Mouse (Mus musculus) limb, embryonic 11.5 days (tissue): ENCODE measurements around the gene Olfr1245. TPM values are rescaled to one million over a fixed set of nuclear protein-coding genes. Genes with fewer than 3 reads are reported as not detected.

ENCODE experiments used
- polyA plus RNA-seq: library from polyadenylated mRNA; unstranded; fragments of >200 nt; fragmentation: Nextera tagmentation; extraction: Ambion mirVana; gene quantifications from 2 replicates; pipeline ENCODE4 v1.2.1, GENCODE M21; 2014

The Olfr1245 gene
- polyA plus RNA-seq, 1 experiment from 2014 or later, result not detected

Other genes with a start within 250 kb of the Olfr1245 start
- gene Olfr1232, start 248.8 kb downstream of the Olfr1245 start, polyA plus RNA-seq, result not detected in 2 replicates
- gene Olfr1233, start 236.0 kb downstream of the Olfr1245 start, polyA plus RNA-seq, result not detected in 2 replicates
- gene Olfr1234, start 213.6 kb downstream of the Olfr1245 start, polyA plus RNA-seq, result not detected in 2 replicates
- gene Olfr1238, start 168.8 kb downstream of the Olfr1245 start, polyA plus RNA-seq, result not detected in 2 replicates
- not detected in 2 replicates for gene Olfr1239, start 158.0 kb downstream of the Olfr1245 start, polyA plus RNA-seq
- not detected in 2 replicates for gene Olfr1240, start 135.4 kb downstream of the Olfr1245 start, polyA plus RNA-seq
- not detected in 2 replicates for gene Olfr1241, start 91.3 kb downstream of the Olfr1245 start, polyA plus RNA-seq
- gene Olfr1242, start 80.1 kb downstream of the Olfr1245 start, polyA plus RNA-seq, result not detected in 2 replicates
- not detected in 2 replicates for gene Olfr1243, start 47.0 kb downstream of the Olfr1245 start, polyA plus RNA-seq
- not detected in 2 replicates for gene Olfr1246, start 14.7 kb upstream of the Olfr1245 start, polyA plus RNA-seq
- not detected in 2 replicates for gene Olfr1247, start 35.7 kb upstream of the Olfr1245 start, polyA plus RNA-seq
- not detected in 2 replicates for gene Olfr1248, start 39.8 kb upstream of the Olfr1245 start, polyA plus RNA-seq
- not detected in 2 replicates for gene Olfr1249, start 56.5 kb upstream of the Olfr1245 start, polyA plus RNA-seq
- not detected in 2 replicates for gene Olfr1250, start 83.0 kb upstream of the Olfr1245 start, polyA plus RNA-seq
- gene Olfr1251, start 93.5 kb upstream of the Olfr1245 start, polyA plus RNA-seq, result not detected in 2 replicates
- not detected in 2 replicates for gene Olfr1252, start 146.6 kb upstream of the Olfr1245 start, polyA plus RNA-seq
- gene Olfr1253, start 178.6 kb upstream of the Olfr1245 start, polyA plus RNA-seq, result not detected in 2 replicates
- gene Olfr1254, start 215.2 kb upstream of the Olfr1245 start, polyA plus RNA-seq, result not detected in 2 replicates
- not detected in 2 replicates for gene Olfr1255, start 233.6 kb upstream of the Olfr1245 start, polyA plus RNA-seq